Mouse (Mus musculus) heart, postnatal 0 days (tissue): Measurements from ENCODE around the gene Slc29a1. TPM values are rescaled to one million over a fixed set of nuclear protein-coding genes. Genes with fewer than 3 reads are reported as not detected.
"Not testable (repeated sequence)": the region's sequence is repeated elsewhere in the genome, so short reads cannot be mapped to it uniquely, and the experiment has no call there.

Experiments used
- ATAC-seq: fragments of 200-750 bp; cut with Nextera tagmentation; 2 replicates; pipeline ENCODE4 v1.8.0; 2017; ENCODE audit warnings: low read depth, moderate number of reproducible peaks, moderate library complexity; ENCODE audit not compliant: insufficient read depth
- DNase-seq: peaks from one replicate; pipeline ENCODE4 v3.0.0-alpha.2; 2016; ENCODE audit warnings: low spot score
- H3K27ac ChIP-seq: fragments of 300-500 bp; sonication (generic); 2 replicates; pipeline ENCODE4 v1.5.1; 2014; ENCODE audit warnings: low read depth, mild to moderate bottlenecking
- H3K27me3 ChIP-seq: fragments of 300-500 bp; sonication (generic); 2 replicates; pipeline ENCODE4 v1.6.1; 2014; ENCODE audit warnings: low read length, mixed read lengths; ENCODE audit not compliant: control insufficient read depth, insufficient read depth
- H3K36me3 ChIP-seq: fragments of 300-500 bp; sonication (generic); replicated peaks from 2 replicates; pipeline ENCODE4 v1.6.1; 2014; ENCODE audit warnings: low read length, mixed read lengths; ENCODE audit not compliant: control insufficient read depth, insufficient read depth
- H3K4me1 ChIP-seq: fragments of 300-500 bp; sonication (generic); 2 replicates; pipeline ENCODE4 v1.6.1; 2014; ENCODE audit warnings: antibody characterized with exemption; ENCODE audit not compliant: control insufficient read depth, insufficient read depth
- H3K4me2 ChIP-seq: fragments of 300-500 bp; sonication (generic); 2 replicates; pipeline ENCODE4 v1.6.1; 2014; ENCODE audit warnings: low read depth, mild to moderate bottlenecking, low read length, moderate library complexity
- H3K4me3 ChIP-seq: fragments of 300-500 bp; sonication (generic); 2 replicates; pipeline ENCODE4 v1.5.1; 2014; ENCODE audit warnings: low read depth, low read length
- H3K9ac ChIP-seq: fragments of 300-500 bp; sonication (generic); replicated peaks from 2 replicates; pipeline ENCODE4 v1.6.1; 2014; ENCODE audit warnings: low read depth, low read length, mixed read lengths
- H3K9me3 ChIP-seq: fragments of 300-500 bp; sonication (generic); replicated peaks from 2 replicates; pipeline ENCODE4 v1.6.1; 2016; ENCODE audit warnings: low read length; ENCODE audit not compliant: control insufficient read depth
- CTCF ChIP-seq: IDR thresholded peaks from 2 replicates; pipeline ENCODE4 v1.5.1; 2016; ENCODE audit warnings: antibody characterized with exemption, control low read depth, low read depth
- EP300 ChIP-seq: IDR thresholded peaks from 2 replicates; pipeline ENCODE4 v1.6.1; 2016; ENCODE audit warnings: antibody characterized with exemption, low read depth
- WGBS: fragments of 180-500 bp; shearing (Covaris S2); extraction: QIAGEN DNeasy Blood & Tissue Kit; methylation state at CpG from one replicate; pipeline ENCODE4 v1.1.7; 2014; 5-methylcytosine and 5-hydroxymethylcytosine counted together
- polyA plus RNA-seq: library from polyadenylated mRNA; unstranded; fragments of >200 nt; fragmentation: Nextera tagmentation; extraction: Ambion mirVana; gene quantifications from 2 replicates; pipeline ENCODE4 v1.2.1, GENCODE M21; 2015
- total RNA-seq: library from RNA; depleted of rRNA; stranded (reverse); fragments of >200 nt; gene quantifications from 2 replicates; pipeline ENCODE4 v1.2.3, GENCODE M21; 2014; ENCODE audit warnings: low replicate concordance

Slc29a1 gene
- total and polyA plus RNA-seq, 2 experiments from 2014 or later: 107 to 236 TPM

DNA sequence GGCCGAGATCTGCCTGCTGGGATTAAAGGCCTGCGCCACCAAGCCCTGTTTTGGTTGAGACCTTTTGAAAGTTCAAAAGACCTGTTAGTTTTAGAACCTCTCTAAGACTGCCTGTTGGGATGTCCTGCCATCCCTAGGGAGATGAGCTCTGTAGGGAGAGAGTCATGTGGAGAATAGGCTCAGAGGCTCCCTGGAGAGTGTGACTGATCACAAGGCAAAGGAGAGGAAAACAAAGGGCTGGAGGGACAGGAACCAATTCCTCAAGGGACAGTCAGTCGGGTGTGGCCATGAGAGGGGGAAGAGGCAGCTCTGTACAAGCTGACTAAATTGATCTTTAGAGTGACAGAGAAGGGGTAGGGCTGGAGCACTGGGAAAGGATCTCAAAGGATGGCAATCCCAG is 28.8 kb upstream of the Slc29a1 start:
- no peak overlapping the region for H3K9ac ChIP-seq
- H3K36me3 ChIP-seq: no peaks in the 10 kb centered on the region
- TF ChIP-seq CTCF: no peak
- no peak for TF ChIP-seq EP300
- WGBS: 39% methylated on average over 3 of the region's 3 CpGs
- 0 out of 2 replicates have a peak overlapping the region, but pooled peaks have one; percentile 75 for H3K27ac ChIP-seq
- H3K27me3 ChIP-seq: no peaks in the 10 kb centered on the region
- H3K9me3 ChIP-seq: no peaks in the 10 kb centered on the region
- DNase-seq (no peak), ATAC-seq (no peak)
- no peak overlapping the region for H3K4me2 ChIP-seq
- no peak overlapping the region for H3K4me3 ChIP-seq
- H3K4me1 ChIP-seq: peaks cover 19% of the 10 kb centered on the region

GRCm38 (mm10) chr17:45626577-45627134 is 27.2 kb upstream of the Slc29a1 start:
- Histone ChIP-seq H3K36me3 (no peaks in the 10 kb centered on the region), H3K27ac (no peak overlapping the region), H3K4me1 (peaks cover 19% of the 10 kb centered on the region), H3K9ac (no peak overlapping the region), H3K4me3 (no peak overlapping the region), H3K4me2 (peak overlapping the region; percentile 25), H3K27me3 (no peaks in the 10 kb centered on the region), H3K9me3 (no peaks in the 10 kb centered on the region)
- DNase-seq (peak; percentile 88), ATAC-seq (peak; percentile 47)
- TF ChIP-seq EP300 (no peak), CTCF (peak; percentile 92)
- WGBS: 20% methylated on average over 15 of the region's 15 CpGs

DNA sequence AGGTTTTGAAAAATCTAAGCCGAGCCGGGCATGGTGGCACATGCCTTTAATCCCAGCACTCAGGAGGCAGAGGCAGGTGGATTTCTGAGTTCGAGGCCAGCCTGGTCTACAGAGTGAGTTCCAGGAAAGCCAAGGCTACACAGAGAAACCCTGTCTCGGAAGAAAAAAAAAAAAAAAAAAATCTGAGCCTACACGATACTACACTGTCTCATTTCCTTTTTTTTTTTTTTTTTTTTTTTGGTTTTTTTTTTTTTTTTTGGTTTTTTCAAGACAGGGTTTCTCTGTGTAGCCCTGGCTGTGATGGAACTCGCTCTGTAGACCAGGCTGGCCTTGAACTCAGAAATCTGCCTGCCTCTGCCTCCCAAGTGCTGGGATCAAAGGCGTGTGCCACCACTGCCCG is 24.0 kb upstream of the Slc29a1 start:
- DNase-seq, H3K27me3 ChIP-seq, H3K4me3 ChIP-seq, ATAC-seq, H3K4me2 ChIP-seq, H3K36me3 ChIP-seq, H3K9me3 ChIP-seq, H3K9ac ChIP-seq, H3K27ac ChIP-seq: not testable (repeated sequence)
- 0 out of 2 replicates have a peak, but pooled peaks cover 11% of the 10 kb centered on the region for H3K4me1 ChIP-seq
- 86% methylated on average over 8 of the region's 8 CpGs for WGBS

GRCm38 (mm10) chr17:45619386-45620256 is 20.2 kb upstream of the Slc29a1 start:
- peak; percentile 79 for ATAC-seq
- Histone ChIP-seq H3K4me3 (peak overlapping the region; percentile 20), H3K4me1 (0 out of 2 replicates have a peak, but pooled peaks cover 11% of the 10 kb centered on the region), H3K27me3 (no peaks in the 10 kb centered on the region), H3K9ac (no peak overlapping the region; the same call in 1 of the 2 replicates), H3K36me3 (no peaks in the 10 kb centered on the region), H3K27ac (peak overlapping the region; percentile 82), H3K9me3 (no peaks in the 10 kb centered on the region), H3K4me2 (peak overlapping the region; percentile 46)
- DNase-seq: peak; percentile 63
- 25% methylated on average over 20 of the region's 20 CpGs for WGBS
- TF ChIP-seq EP300: peak; percentile 70; the same call in 1 of the 2 replicates
- TF ChIP-seq CTCF: no peak

DNA sequence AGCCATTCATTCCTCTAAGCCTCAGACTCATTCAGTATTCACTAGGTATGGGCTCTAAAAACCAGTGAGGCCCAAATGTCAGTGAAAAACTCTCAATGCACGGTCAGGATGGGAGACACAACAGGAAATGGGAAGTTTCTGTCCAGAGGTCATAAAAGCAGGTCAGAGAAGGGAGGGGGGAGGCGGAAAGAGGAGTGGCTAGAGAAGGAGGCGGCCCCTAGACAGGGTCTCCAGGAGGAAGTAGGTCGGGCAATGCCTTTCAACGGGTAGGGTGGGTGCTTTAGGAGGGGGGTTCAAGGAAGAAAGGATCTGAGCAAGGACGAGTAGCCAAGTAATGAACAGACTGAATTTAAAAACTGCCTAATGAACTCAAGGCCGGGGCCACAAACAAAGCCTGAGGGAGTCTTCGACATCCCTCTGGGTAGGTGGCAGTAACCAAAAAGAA is 19.6 kb upstream of the Slc29a1 start:
- no peaks in the 10 kb centered on the region for H3K27me3 ChIP-seq
- TF ChIP-seq EP300 (no peak), CTCF (no peak)
- peak overlapping the region; percentile 46 for H3K4me2 ChIP-seq
- peak overlapping the region; percentile 20 for H3K4me3 ChIP-seq
- H3K9me3 ChIP-seq: no peaks in the 10 kb centered on the region
- peak overlapping the region; percentile 82 for H3K27ac ChIP-seq
- ATAC-seq: peak; percentile 68
- DNase-seq: peak; percentile 57
- H3K9ac ChIP-seq: no peak overlapping the region; the same call in 1 of the 2 replicates
- 0 out of 2 replicates have a peak, but pooled peaks cover 11% of the 10 kb centered on the region for H3K4me1 ChIP-seq
- no peaks in the 10 kb centered on the region for H3K36me3 ChIP-seq
- 27% methylated on average over 8 of the region's 8 CpGs for WGBS
